Mouse (Mus musculus) thymus, postnatal 0 days (tissue): ENCODE data around the gene Litaf. TPM values are rescaled to one million over a fixed set of nuclear protein-coding genes. Genes with fewer than 3 reads are reported as not detected.
"Not testable (repeated sequence)": the region's sequence is repeated elsewhere in the genome, so short reads cannot be mapped to it uniquely, and the experiment has no call there.

Experiments used
- DNase-seq: peaks from one replicate; pipeline ENCODE4 v3.0.0-alpha.2; 2015; ENCODE audit warnings: low spot score
- polyA plus RNA-seq: library from polyadenylated mRNA; unstranded; fragments of >200 nt; fragmentation: Nextera tagmentation; extraction: Ambion mirVana; gene quantifications from 2 replicates; pipeline ENCODE4 v1.2.1, GENCODE M21; 2015

Litaf gene
- polyA plus RNA-seq, 1 experiment from 2014 or later: 38.5 TPM

DNA sequence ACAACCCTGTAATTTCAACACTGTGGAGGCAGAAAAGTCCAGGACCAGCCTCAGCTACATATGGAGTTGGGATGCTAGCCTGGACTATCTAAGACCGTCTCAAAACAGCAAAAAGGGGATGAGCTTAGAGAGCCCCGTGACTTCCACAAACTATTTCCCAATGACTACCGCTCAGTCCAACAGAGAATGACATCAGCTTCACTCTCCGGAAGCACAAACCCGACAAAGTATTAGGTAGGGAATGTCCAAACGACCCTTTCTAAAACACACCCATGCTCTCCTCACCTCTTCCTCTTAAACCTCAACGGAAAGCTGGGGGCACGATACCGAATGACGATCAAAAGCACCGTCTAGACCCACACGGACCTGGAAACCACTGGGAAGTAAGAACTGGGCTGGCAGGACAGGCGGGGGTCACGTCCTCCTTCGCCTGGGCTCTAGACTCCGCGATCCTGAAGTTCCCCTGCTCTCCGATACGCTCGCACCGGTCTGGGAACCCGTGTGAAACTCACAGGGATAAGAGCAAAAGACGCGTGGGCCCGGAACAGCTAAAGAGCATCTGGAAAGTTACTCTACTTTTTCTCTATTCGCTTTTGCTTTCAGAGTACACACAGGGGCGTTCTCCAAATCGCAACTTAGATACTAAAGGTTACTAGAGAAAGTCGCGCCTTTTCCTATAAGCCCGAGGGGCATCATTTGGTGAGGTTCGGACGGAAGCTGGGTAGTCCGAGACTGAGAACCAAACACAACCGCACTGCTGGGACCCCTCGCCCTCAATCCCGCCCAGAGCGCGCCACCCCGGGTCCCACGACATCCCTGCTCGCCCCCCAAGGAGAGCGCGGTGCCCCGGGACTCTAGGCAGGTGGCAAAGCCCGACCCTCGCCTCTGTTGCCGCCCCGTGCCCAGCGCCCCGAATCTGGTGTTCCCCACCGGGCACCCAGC lies 73.6 kb downstream of the Litaf start:
- peak; percentile 37 for DNase-seq

DNA sequence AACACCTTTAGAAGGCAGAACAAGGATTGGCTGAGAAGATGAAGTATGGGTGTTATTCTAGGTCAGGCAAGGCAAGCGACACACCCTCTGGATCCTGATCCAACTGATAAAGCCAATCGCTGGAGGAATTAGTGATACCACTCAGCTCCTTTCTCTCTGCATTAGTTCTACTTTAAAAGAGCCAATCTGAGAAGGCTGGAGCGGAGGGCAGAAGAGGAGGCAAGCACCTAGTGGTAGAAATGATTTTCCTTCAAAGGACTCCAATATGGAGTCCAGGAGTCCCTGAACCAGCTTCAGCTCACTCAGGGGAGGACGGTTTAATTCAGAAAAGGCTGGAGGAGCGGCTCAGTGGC lies 74.2 kb downstream of the Litaf start:
- no peak for DNase-seq

DNA sequence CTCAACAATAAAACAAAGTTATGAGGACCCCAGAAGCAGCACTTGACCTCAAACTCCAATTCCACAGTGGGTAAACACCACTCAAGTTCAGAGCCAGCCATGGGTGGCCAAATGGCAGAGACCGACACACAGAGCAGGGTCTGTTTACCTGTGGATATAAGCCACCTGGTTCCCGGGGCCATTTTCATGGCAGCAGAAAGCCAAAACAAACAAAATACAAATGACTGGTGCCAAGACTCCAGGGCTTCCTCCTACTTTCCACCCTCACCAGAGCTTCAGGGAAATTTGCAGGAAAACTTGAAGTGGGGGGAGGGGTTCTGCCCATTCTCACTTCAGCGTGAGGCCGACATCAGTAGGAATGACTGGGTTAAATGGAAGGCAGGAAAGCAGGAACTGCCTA lies 75.2 kb downstream of the Litaf start:
- DNase-seq: no peak

DNA sequence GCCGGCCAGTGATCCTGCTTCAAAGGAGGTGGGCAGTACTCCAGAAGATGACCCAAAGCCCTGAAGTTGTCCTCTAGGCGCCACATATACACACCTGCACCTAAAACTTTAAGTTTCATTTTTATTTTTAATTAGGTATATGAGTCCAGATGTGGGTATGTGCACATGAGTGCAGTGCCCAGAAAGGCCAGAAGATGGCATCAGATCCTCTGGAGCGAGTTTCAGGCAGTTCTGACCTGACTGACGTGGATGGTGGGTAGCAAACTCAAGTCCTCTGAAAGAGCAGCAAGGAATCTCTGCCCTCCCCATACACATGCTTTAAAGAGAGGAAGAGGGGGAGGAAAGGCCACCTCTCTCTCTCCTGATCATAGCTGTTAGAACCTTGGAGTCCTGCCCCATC lies 76.1 kb downstream of the Litaf start:
- DNase-seq: no peak

DNA sequence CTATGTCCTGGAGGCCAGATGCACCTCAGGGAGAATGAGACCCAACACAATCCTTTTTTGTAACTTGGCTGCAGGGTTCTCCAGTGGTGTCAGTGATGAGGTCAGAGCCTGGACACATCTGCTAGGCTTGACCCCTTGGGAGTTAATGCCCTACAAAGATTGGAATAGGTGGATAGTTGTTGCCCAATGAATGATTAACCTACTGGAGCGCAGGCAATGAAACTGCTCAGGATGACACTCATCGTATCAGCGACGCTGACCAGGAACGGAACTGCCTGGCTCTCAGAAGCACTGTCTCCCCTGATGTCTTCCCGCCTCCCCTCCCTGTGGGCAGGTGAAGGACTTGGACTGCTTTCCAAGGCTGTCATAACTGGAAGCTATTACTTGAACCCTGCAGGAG lies 76.6 kb downstream of the Litaf start:
- DNase-seq: no peak

DNA sequence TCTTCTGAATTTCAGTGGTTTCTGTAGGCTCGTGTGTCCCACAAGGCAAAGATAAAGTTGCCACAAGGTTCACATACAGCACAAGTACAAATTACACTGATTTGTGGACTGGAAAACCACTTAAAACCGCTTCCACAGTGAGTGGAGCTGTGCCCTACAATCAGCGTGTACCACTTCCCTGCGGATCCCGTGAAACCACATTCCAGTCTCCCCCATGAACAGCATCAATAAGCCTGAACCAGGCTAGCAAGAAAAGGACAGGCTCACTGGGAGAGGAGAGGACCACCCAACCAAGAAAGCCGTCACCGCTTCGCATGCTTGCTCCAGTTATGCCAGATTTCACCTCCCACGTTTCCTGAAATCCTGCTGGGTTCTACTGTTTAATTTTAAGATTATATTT lies 77.7 kb downstream of the Litaf start:
- DNase-seq: no peak

DNA sequence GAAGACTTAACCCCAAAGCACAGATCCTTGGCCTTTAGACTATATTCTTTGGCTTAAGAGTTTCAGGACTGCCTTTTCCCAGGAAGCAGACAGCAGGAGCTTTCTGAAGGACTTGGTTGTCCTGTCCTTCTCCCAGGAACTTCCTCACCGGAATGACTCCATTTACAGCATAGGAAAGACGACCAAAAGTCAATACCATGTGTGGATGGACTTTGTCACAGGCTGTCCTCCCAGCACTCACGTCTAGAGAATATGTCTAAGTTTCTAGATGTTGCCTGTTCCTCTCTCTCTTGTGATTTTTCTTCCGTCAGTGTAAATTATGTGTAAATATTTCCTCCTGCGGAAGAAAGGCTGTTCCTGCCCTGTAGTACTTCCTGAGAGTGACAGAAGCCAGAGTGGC lies 81.4 kb downstream of the Litaf start:
- no peak for DNase-seq

DNA sequence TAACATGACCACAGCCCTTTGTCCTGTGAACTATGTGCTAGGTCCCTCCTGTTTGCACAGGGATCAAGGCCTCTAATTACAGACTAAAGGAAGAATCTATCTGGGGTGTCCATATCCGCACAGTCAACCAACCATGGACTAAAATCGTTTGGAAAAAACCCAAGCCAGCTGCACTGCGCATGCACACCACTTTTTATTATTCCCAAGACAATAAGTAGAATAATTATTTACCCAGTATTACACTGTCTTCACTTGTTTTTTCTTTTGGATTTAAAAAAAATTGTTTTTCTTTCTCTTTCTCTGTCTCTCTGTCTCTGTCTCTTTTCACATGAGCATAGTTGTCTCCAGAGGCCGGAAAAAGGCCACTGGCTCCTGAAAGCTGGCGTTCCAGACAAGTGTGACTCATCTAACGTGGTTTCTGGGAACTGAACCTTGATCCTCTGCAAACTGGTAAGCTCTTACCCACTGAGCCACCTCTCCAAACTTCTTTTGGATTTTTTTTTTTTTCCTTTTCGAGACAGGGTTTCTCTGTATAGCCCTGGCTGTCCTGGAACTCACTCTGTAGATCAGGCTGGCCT lies 84.4 kb downstream of the Litaf start:
- no peak for DNase-seq

DNA sequence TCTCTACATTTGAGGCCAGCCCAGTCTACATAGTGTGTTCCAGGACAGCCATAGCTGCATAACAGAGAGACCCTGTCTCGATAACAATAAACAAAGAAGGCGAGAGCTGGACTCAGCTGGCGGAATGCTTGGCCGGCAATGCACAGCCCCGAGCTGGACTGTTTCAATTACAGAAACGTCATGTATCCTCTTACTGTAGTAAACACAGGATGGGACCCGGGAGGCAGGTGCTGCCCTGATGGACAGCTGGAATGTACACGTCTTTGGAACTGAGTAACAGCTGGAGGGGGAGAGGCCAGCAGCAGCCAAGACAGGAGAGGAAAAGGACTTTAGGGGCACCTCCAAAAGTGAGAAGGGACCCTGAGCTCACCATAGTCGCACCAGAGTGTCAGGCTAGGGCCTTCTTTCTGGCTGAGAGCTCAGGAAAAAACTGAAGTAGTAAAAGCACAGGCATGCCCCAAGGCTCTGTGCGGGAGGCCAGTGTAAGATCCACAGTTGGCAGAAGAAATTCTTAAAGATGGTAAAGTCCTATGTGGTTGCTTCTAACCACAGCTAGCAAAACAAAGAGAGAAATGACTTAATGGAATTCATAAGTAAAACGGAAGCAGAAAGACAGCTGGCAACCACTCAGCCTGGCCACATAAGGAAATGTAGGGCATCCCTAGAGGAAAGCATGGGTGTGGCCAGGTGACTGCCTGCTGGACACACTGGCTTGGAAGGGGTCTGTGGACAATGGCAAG lies 86.7 kb downstream of the Litaf start:
- peak; percentile 46 for DNase-seq

DNA sequence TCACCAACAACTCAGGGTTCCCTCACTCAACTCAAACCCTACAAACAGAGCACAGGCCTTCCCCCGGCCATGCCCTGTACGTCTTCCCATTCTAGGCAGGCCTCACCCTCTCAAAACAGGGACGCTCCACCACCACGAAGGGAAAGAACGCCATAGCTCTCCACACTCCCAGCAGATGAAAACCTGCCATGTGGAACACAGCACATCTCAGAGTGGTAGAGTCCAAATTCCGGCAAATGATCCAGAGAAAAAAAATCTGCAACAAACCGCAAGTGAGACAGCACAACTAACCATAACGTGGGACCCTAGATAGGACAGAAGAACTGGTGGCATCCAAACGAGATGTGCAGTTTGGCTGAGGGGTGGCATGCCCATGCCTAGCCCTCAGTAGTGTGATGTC lies 88.1 kb downstream of the Litaf start:
- no peak for DNase-seq

DNA sequence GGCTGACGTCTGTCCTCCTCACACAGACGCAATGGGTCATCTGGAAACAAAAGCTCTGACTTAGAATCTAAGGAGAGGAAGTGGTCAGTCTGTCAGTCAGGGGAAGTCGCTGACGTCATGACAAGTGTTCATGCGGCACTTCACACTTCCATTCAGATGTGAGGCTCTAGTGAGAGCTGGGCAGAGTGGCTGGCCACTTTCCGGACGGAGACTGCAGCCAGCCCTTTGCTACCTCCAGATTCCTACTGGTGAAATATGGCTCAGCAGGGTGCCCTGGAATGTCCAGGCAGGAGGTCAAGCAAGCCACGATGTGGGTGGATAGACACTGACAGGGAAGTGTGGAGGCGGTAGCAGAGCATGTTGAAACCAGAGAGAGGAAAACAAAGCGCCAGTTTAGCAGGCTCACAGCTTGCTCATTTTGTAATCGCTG lies 89.7 kb downstream of the Litaf start:
- no peak for DNase-seq

DNA sequence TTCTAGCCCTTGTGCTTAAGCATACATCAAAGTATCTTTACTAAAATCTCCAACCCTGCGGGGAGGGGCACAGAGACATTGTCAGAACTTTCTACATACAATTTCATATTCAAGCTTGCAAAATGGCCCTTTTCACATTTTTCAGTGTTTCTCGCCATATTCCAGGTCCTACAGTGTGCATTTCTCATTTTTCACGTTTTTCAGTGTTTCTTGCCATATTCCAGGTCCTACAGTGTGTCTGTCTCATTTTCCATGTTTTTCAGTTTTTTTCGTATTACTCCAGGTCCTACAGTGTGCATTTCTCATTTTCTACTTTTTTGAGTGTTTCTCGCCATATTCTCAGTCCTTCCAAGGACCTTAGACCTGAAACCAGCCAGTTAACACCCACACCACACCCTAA lies 91.0 kb downstream of the Litaf start:
- DNase-seq: no peak

DNA sequence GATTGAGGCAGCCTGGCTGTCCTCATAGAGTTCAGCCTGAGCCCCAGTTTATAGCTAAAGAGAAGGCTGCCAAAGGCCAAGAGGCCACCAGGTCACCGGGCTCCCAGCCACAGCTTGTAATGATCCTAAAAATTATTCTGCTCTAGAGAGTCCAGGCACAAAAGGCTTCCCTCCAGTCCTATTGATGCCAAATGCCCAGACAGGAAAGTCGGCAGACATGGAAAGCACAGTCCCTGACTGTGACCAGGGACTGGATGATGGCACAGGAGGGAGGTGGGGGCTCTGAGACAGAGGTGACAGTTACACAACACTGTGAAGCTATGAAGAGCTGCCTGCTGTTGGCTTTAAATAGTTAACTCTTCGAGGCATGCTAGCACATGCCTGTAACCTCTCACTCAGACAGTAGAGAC lies 91.9 kb downstream of the Litaf start:
- DNase-seq: no peak

DNA sequence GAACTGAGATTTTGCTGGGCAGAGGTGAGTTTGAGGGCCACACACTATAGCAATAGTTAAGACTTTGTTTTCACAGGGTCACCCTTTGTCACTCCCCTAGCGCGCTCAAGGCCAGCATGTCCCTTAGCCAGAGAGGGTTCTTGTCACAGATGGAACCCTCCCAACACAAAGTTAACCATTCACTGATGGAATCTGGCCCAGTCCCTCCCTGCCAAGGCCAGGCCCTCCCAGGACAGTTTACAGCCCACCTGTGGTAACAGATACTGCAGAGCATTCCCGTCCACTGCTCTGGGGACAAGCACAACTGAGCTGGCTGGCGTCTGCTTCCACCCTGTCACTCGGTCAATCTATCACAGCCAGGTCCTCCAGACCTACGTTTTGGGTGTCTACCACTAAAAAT lies 93.7 kb downstream of the Litaf start:
- no peak for DNase-seq

DNA sequence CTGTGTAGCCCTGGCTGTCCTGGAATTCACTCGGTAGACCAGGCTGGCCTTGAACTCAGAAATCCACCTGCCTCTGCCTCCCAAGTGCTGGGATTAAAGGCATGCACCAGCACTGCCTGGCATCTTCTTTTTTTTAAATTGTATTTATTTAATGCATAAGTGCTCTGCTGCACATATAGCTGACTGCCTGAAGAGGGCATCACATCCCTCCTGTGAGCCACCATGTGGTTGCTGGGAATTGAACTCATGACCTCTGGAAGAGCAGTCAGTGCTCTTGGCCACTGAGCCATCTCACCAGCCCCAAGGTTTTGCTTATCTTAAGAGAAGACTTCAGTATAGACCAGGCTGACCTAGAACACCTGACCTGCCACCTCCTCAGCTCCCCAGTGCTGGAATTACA lies 96.0 kb downstream of the Litaf start:
- DNase-seq: not testable (repeated sequence)

DNA sequence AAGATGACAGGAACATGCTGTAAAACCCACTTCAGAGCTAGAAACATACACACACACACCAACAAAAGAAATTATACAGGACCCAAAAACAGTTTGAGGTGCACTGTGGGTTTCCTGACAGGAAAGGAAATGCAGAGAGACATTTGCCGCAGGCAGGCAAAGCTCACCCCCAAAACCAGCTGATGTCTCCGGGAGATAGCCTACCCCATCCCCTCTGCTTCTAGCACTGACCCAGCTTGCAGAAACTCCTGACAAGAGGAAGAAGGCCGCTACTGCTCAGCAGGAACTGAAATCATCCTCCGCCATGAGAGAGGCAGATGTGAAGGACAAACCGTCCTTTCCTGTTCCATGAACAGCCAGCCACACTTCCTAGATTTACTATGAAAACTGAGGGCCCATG lies 96.6 kb downstream of the Litaf start:
- DNase-seq: peak; percentile 71

DNA sequence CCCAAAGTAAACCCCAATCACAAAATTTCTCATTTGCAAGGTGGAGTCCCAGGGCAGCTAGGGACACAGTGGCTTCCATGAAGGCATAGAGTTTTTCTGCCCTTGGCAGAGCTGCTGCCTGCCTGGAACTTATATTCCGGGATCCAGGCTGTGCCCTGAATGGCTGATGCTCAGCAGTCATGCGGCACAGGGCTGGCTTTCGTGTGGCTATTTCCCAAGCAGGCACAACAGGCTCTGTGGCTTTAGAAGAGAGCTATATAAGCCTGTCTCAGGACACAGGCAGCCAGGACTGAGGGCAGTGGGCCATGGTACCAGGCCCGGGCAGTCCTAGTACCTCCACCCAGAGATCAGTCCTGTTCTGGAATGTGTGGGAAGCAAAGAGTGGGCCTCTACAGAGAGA lies 97.7 kb downstream of the Litaf start:
- no peak for DNase-seq

DNA sequence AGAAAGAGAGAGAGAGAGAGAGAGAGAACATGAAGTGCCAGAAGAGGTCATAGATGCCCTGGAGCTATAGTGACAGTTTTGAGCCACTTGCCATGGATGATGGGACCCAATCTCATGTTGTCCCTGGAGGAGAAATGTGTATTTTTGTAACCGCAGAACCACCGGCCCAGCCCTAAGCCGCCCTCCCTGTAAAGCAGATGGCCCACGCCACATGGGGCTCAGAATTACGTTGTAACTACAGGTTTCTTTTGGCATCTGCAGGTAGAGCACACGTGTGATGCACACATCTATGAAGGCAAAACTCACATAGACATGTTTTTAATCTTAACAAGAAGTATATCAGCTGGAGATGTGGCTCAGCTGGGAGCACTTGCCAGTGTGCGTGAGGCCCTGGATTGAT lies 98.2 kb downstream of the Litaf start:
- DNase-seq: no peak

DNA sequence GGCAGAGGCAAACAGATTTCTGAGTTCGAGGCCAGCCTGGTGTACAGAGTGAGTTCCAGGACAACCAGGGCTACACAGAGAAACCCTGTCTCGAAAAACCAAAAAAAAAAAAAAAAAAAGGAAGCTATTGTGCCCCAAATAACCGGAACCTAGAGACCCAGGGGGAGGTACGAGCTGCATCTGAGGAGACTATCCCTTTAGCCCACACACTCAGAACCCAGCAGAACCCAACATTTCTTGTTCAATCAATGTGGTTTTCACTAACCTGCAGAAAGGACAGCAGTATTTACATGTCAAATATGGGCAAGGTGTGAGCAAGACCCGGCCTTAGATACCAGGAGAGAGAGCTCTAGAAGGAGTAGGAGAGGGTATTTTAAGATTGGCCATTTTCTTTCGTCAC lies 98.9 kb downstream of the Litaf start:
- no peak for DNase-seq

DNA sequence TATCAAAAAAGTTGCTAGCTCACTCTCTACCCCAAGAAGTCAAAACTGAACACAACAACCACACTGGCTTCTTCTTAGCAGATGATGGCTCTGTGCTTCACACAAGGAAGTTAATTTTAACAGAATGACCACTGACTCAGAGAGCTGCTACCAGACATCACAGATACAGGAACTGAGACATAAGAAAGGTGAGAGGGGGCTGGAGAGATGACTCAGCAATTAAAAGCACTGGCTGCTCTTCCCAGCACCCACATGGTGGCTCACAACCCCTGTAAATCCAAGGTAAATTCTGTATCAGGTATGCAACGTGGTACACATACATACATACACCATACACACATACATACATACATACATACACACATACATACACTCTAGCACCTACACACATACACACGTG lies 100.9 kb downstream of the Litaf start:
- no peak for DNase-seq

DNA sequence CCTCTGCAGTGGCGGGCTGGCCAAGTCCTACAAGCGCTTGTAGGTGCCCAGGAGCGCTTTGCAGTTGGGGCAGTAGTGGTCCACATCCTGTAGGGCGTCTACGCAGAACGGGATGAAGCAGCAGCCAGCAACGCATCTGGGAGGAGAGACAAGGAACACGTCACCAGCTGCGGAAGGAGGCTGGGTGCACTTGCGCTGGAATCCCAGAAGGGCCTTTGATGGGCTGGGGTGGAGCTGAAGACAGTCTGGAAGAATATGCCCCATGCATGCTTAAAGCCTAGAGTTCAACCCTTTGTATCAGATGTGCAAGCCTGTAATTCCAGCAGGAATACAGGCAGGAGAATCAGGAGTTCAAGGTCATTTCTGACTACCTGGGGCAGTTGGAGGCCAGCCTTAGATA lies 105.0 kb downstream of the Litaf start:
- DNase-seq: no peak

DNA sequence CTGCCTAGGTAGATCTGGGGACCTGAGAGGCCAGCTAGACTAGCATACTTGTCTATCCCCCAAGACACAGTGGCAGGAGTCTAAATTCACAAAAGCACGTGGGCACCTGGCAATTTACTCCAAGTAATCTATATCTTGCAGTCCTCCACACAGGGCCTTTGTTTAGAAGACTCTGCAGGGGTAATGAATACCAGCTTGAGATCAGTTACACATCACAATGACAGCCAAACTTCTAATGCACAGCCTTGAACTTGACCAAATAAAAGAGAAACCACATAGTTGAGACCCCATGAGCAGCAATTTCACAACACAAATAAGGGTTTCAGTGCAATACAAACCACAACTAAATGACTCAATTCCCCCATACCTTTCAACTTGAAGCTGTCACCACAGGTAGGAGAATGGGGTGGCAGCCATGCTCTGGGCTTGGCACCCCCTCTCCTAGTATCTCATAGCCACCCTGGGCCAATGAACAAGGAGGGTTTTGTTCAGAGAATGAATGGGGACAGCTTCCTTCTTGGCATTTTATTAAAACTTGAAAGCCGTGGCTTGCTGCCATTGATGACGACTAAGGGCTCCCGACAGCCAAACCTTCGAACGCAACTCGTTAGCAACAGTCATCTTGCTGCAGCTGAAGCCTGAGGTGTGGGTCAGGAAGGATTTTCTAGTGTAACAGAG lies 107.1 kb downstream of the Litaf start:
- DNase-seq: no peak
